Mouse (Mus musculus): ENCODE measurements around the gene Zfp618. TPM values are rescaled to one million over a fixed set of nuclear protein-coding genes. Genes with fewer than 3 reads are reported as not detected.

The Zfp618 gene
- total RNA-seq, 2 experiments from 2014 or later = 5.5 to 6.0 TPM

DNA sequence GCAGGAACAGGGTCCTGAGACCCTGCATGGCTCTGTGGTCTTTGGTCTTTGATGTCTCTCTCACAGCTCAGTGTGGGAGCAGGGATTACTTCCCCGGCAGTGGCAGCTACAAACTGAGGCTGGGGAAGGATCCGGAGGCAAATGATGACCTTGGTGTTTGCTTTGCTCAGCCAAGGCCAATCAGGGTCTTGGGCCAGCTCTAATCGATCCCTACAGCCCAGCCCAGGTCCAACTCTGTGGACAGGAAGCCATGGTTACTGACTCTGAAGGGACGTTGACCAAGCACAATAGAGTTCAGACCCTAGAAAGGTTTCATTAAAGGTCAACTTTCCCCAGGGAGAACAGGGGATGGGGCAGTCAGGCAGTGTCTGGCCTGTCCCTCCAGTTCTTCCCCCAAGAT, 188.7 kb downstream of the Zfp618 start:
- no peak for DNase-seq (ENCODE audit: low spot score in 2 of 2)

DNA sequence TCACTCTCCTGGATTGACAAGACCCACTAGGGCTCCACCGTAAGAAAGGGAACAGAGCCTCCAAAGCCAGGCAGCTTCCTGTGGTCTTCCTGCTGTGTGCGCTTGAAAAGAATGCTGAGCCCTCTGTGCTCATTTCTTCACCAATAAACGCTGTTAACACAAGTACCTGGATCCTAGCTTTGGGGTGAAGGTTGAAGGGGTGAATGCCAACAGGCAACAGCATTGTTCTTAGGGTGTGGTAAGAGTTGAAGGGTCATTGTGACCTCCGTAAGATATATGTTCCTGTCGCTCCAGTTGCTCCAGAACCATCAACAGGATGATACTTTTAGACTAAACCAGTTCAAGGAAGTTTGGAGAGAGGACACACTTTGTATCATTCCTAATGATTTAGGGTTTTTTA, 189.3 kb downstream of the Zfp618 start, which contains the start of gene Ambp:
Gene Ambp (minus strand): TSS at position 101 of the 400 bp plus-strand sequence.
- no peak for DNase-seq (ENCODE audit: low spot score in 2 of 2)

DNA sequence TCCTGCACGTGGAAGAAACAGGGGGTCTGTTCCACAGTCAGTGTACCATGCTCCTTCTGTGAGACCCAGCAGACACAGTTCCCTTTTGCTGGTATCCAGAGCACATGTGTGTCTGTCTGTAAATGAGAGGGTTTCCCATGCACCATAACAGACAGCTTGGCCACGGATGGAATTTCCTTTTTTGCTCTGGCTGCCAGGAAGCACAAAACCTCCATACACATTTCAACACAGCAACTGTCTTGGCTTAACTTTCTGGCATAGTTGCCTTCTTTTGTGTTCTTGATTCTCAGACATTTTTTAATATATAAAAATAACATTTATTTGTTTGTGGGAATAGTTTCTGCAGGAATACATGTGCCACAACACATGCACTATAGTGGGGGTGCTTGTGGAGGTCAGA, 190.2 kb downstream of the Zfp618 start:
- DNase-seq (ENCODE audit: low spot score in 2 of 2) = no peak

DNA sequence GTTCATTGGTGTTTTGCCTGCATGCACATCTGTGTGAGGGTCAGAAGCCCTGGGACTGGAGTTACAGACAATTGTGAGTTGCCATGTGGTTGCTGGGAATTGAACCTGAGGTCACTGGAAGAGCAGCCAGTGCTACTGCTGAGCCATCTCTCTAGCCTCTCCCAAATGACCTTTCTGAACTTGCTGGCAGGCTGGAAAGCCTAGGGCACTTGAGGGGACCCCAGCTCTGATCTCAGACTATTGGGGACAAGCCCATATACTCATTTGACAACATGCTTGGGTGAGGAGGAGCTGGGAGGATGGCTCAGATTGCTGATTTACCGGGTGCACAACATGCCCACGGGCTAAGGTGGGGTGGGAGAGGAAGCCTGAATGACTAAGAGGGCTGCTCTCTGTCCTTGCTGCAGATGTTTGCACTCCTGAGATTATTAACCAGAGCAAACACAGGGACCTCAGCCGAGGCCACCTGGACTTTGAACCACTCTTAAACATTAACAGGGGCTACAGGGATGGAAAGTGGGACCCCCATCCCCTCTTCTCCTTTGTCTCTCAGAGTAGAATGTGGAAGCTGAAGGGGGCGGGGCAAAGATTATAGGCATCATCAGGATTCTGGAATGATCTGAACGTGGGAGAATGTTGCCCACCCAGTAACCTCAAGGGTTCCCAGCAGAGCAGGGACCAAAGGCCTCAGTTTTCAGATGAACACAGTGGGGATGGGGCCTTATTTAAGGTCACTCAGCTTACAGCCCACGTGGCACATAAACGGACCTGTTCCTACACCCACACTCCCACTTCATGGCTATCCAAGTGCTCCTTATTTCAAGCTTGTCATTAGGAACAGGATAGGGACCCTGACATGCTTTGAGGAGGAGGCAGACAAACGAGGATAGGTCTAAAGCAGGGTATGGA, 191.6 kb downstream of the Zfp618 start:
- DNase-seq (ENCODE audit: low spot score in 2 of 2) = no peak

DNA sequence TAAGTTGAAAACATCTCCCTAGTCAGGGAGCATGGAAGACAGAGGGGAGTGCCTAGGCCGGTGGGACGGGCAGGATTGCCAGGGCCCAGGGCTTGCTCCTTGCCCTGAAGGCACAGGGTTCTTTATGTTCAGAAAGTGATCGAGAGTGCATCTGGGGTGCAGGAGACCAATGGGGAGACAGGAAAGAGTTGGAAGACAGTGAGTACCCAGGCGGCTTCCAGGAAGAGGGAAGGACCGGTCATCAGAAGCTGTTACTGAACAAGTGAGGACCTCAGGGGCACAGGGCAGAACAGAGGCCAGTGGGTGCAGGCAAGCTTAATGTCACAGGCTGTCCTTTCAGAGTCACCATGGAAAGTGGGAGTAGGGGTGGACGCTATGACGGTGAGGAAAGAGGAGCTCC, 192.8 kb downstream of the Zfp618 start:
- no peak for DNase-seq (ENCODE audit: low spot score in 2 of 2)

DNA sequence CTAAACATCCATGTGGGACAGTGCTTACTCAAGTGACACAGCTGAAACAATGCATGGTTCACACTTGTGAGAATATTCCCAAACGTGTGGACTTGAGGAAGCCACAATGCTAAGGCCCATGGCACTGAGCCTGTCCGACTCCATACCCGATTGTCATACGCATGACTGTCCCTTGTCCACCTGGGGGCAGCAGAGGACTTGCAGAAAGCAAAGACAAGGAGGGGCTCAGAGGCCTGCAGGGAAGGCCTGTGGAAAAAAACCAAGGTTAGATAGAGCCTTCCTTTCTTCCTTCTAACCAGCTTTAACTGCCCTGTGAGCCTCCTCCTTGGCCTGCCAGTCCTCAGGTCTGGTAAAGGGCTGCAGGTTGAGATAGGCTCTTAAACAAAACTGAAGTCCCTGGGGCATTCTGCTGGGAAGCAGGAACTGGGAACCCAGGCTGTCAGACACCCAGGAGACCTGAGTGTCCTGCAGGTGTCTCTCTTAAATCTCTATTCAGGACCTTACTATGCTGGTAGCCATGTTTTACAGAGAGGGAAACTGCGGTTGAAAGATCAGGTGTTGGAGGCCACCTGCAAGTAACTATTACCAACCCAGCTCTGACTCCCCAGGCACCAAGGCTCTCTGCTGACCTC, 193.7 kb downstream of the Zfp618 start:
- DNase-seq (ENCODE audit: low spot score in 2 of 2) = peak; percentile 83 to 90

DNA sequence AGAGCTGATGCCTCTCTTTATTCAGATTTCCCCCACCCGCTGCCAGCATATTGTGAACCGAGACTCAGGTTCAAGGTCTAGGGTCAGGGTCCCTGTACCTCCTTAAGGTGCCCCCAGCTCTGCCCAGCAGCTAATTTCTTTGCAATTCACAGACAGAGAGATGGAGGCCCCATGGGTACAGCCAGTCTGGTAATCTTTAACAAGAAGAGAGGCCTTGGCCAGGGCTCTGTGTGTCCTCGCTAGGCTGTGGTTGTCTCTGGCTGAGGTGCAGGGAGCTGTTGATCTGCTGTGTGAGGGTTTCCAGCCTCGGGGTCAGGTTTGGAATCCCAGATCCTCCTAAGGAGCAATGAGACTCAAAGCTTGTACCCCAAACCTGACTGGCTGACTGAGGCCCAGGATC, 200.3 kb downstream of the Zfp618 start:
- no peak for DNase-seq (ENCODE audit: low spot score in 2 of 2)

DNA sequence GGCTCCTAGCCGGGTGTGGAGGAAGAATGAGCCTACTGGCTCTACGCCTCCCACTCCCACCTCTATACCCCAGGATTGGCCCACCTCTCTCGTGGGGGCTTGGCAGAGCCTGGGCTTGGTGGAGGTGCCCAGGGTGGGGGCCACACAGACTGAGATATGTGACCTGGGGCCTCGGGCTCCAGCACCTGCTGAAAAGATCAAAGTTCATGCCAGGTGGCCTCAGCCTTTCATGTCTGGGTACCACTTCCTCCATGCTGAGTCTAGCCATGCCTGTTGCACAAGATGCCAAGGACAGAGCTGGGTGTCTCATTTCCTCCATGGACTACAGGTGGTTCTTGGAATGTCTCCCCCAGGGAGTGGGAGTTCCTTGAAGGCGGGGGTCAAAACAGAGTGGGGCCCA, 200.9 kb downstream of the Zfp618 start:
- DNase-seq (ENCODE audit: low spot score in 2 of 2) = no peak

- no peak for DNase-seq (ENCODE audit: low spot score in 2 of 2)
Observed at GRCm38 (mm10) chr4:63170061-63170460, 204.7 kb downstream of the Zfp618 start.

DNA sequence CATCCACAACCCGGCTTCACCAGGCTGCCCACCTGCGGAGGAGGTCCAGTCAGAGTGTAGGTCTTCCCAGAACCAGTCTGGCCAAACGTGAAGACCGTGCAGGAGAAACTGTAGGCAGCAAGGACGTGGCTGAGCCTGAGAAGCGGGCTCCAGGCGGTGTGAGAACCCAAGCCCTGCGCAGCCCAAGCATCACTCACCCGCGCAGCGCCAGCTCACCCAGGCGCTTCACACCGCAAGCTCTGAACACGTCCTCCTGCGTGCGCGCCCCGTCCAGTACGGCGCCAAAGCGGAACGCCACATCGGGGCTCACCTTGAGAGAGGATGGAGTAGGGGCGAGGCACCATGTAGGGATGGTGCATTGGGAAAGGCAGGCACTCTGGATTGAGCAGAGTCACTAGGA, 205.7 kb downstream of the Zfp618 start:
- no peak for DNase-seq (ENCODE audit: low spot score in 2 of 2)

GRCm38 (mm10) chr4:63171969-63172685, 206.8 kb downstream of the Zfp618 start, which contains the start of gene Kif12:
Kif12 (minus strand) TSS chr4:63172131.
- no peak for DNase-seq (ENCODE audit: low spot score in 2 of 2)

DNA sequence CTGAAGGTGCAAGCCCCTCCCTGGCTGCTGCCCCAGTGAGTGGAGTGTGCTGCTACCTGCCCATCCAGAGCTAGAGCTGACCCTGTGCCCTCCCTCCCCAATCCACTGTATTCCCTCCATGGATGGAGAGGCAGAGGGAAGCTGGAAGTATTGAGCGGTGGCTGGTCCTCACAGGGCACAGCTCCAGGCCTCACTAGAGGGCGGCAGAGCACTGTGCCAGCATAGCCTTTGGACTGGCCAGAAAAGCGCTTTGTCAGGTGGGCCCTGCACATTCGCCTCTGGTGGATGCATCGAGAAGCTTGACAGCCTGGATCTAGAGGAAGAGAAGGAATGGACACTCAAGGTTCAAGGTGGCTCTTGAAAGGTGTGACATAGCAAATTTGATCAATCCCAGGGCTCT, 216.2 kb downstream of the Zfp618 start:
- DNase-seq (ENCODE audit: low spot score in 2 of 2) = peak; percentile 60 to 69

GRCm38 (mm10) chr4:63186281-63186870, 221.0 kb downstream of the Zfp618 start:
- no peak for DNase-seq (ENCODE audit: low spot score in 2 of 2)

Other genes starting within 250 kb of the Zfp618 start
- gene Ambp, start 189.2 kb downstream of the Zfp618 start, total RNA-seq (2021) = not detected
- not detected for gene Kif12, start 206.6 kb downstream of the Zfp618 start, total RNA-seq (2021)
- gene Col27a1, start 248.4 kb downstream of the Zfp618 start, total RNA-seq (2021) = 1 to 10 TPM; 4.2 to 5.2 TPM